Mouse (Mus musculus) thymus, adult 2 months (tissue): ENCODE measurements around the gene Spop. TPM values are rescaled to one million over a fixed set of nuclear protein-coding genes. Genes with fewer than 3 reads are reported as not detected.

Experiments used
- DNase-seq: peaks from one replicate; pipeline ENCODE4 v3.0.0; 2021
- H3K27ac ChIP-seq: fragments of 200-500 bp; 2 replicates; pipeline ENCODE4 v1.5.1; 2012; ENCODE audit warnings: low read length, control low read depth; ENCODE audit not compliant: control insufficient read depth, insufficient read depth
- H3K27me3 ChIP-seq: fragments of 200-500 bp; 2 replicates; pipeline ENCODE4 v1.6.1; 2012; ENCODE audit warnings: mild to moderate bottlenecking, low read length, moderate library complexity, mixed read lengths; ENCODE audit not compliant: control insufficient read depth, insufficient read depth
- H3K36me3 ChIP-seq: fragments of 200-500 bp; 2 replicates; pipeline ENCODE4 v1.6.1; 2012; ENCODE audit warnings: mild to moderate bottlenecking, low read length, moderate library complexity; ENCODE audit not compliant: control insufficient read depth, insufficient read depth
- H3K4me1 ChIP-seq: fragments of 200-500 bp; replicated peaks from 2 replicates; pipeline ENCODE4 v1.6.1; 2012; ENCODE audit warnings: low read length; ENCODE audit not compliant: control insufficient read depth, insufficient read depth
- H3K4me3 ChIP-seq: fragments of 200-500 bp; 2 replicates; pipeline ENCODE4 v1.5.1; 2012; ENCODE audit warnings: mild to moderate bottlenecking, low read length, control low read depth, moderate library complexity; ENCODE audit not compliant: control insufficient read depth, insufficient read depth
- CTCF ChIP-seq: fragments of 200-500 bp; IDR thresholded peaks from 2 replicates; pipeline ENCODE4 v1.5.1; 2012; ENCODE audit warnings: mild to moderate bottlenecking, control low read depth, low read length, moderate library complexity, borderline replicate concordance; ENCODE audit not compliant: control insufficient read depth, poor library complexity, insufficient read depth; ENCODE audit errors: extremely low read depth
- POLR2A ChIP-seq: fragments of 200-500 bp; IDR thresholded peaks from 2 replicates; pipeline ENCODE4 v1.6.1; 2012; ENCODE audit warnings: mild to moderate bottlenecking, low read length, control low read depth, moderate library complexity; ENCODE audit not compliant: control insufficient read depth, poor library complexity, insufficient read depth; ENCODE audit errors: extremely low read depth
- WGBS: fragments of 180-500 bp; shearing (Covaris S2); methylation state at CpG from one replicate; pipeline ENCODE4 v1.1.7; 2018; 5-methylcytosine and 5-hydroxymethylcytosine counted together
- polyA plus RNA-seq: library from polyadenylated mRNA; depleted of rRNA; stranded (reverse); fragments of >200 nt; gene quantifications from 2 replicates; pipeline ENCODE4 v1.2.3, GENCODE M21; 2012

Gene Spop
- polyA plus RNA-seq, 1 experiment: 47.9 TPM

DNA sequence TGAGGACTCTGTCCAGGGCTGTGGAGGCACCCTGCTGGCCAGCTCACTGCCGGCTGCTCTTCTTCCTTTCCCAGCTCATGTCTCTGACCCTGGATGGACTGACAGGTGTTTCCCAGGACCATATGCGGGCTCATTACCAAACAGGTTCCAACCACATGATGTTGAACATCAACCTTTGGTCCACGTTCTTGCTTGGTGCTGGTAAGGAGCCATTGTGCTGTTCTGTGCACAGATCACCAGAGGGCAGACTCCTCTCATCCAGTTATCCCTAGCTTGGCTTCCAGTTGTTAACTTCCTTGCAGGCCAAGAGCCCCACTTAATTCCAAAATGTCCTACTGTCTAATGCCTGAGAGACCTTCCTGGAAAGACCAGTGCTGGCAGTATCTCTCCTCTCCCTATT, 24.9 kb upstream of the Spop start:
- 87% methylated on average over 3 of the region's 3 CpGs for WGBS
- Histone ChIP-seq H3K4me3 (no peak overlapping the region), H3K27me3 (no peaks in the 10 kb centered on the region), H3K27ac (no peak overlapping the region), H3K4me1 (peaks cover 23% of the 10 kb centered on the region), H3K36me3 (peaks cover 20% of the 10 kb centered on the region)
- TF ChIP-seq CTCF (no peak), POLR2A (no peak)
- DNase-seq: no peak

DNA sequence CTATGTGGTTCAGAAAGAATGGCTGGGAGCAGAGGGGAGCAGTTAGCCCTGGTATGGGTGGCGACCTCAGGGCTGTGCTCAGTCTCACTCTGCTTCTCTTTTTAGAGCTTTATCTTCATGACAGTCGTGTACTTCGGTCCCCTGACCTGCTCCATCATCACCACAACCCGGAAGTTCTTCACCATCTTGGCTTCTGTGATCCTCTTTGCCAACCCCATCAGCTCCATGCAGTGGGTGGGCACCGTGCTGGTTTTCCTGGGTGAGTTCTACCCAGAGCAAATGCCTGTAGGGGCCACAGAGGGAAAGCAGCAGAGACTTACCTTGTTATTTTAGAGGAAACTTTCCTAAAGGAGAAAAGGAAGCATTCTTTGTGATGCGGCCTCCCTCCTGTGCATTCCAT, 23.5 kb upstream of the Spop start:
- Histone ChIP-seq H3K4me1 (peaks cover 21% of the 10 kb centered on the region), H3K4me3 (no peak overlapping the region), H3K36me3 (peaks cover 20% of the 10 kb centered on the region), H3K27me3 (no peaks in the 10 kb centered on the region), H3K27ac (no peak overlapping the region)
- DNase-seq: no peak
- TF ChIP-seq CTCF: no peak
- no peak for TF ChIP-seq POLR2A
- 91% methylated on average over 6 of the region's 6 CpGs for WGBS

DNA sequence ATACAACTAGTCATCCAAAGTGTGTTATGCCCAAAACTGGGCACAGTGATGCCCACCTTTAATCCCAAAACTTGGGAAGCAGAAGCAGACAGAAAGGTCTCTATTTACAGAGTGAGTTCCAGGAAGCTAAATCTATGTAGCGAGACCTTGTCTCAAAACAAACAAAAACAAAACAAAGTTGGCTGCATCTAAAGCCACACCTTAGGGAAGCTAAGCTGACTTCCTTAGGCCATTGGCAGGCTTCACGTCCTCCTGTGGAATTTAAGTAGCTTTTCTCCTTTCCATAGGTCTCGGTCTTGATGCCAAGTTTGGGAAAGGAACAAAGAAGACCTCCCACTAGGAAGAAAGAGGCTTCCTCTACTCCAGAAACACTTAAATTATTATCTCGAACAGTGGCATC, 22.7 kb upstream of the Spop start:
- Histone ChIP-seq H3K4me3 (no peak overlapping the region), H3K27me3 (no peaks in the 10 kb centered on the region), H3K36me3 (peaks cover 20% of the 10 kb centered on the region), H3K27ac (no peak overlapping the region), H3K4me1 (peaks cover 21% of the 10 kb centered on the region)
- WGBS: 93% methylated on average over 4 of the region's 4 CpGs
- TF ChIP-seq POLR2A (no peak), CTCF (no peak)
- no peak for DNase-seq

DNA sequence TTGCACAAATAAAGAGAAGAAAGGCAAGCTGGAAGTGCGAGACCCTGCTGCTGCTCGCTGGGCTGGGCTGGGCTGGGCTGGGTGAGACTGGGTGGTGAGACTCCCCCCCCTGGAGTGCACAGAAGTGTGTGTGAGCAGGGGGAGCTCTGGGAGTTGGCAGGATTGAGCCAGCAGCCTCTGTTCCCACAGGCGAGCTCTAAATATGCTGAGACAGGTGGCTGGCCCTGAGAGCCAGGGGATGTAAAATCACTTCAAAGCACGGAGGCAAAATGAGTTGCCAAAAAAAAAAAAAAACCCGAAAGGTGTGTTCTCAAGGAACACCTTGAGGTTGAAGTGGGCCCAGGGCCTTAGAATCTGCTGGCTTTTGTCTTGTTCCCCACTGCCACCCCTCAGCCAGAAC, 22.1 kb upstream of the Spop start:
- Histone ChIP-seq H3K27ac (peak overlapping the region; percentile 88; the same call in 1 of the 2 replicates), H3K36me3 (peaks cover 20% of the 10 kb centered on the region), H3K27me3 (no peaks in the 10 kb centered on the region), H3K4me3 (no peak overlapping the region), H3K4me1 (peaks cover 21% of the 10 kb centered on the region)
- 49% methylated on average over 5 of the region's 5 CpGs for WGBS
- no peak for DNase-seq
- no peak for TF ChIP-seq CTCF
- TF ChIP-seq POLR2A: no peak

DNA sequence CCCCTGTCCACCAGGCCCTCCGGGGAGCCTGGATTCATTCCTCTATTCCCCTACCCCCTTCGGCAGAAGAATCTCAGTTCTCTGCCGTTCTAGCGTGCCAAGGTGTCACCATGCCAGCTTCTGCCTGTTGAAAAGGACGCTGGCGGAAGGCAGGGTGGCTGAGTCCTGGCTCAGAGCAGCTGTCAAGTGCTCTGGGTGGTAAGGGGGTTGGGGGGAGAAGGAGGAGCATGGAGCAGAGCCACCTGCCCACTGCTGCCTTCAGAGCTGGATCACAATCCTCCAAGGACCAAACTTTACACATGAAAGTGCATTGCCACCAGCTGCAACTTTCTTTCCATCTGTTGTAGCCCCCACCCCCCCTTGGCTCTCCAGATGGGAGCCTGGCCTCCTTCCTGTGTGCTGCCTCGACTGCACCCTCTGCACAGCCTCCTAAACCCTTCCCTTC, 21.6 kb upstream of the Spop start:
- Histone ChIP-seq H3K27me3 (no peaks in the 10 kb centered on the region), H3K4me1 (peaks cover 21% of the 10 kb centered on the region), H3K27ac (peak overlapping the region; percentile 88), H3K4me3 (no peak overlapping the region), H3K36me3 (peaks cover 16% of the 10 kb centered on the region)
- TF ChIP-seq CTCF (no peak), POLR2A (no peak)
- DNase-seq: peak; percentile 45
- 37% methylated on average over 7 of the region's 7 CpGs for WGBS

DNA sequence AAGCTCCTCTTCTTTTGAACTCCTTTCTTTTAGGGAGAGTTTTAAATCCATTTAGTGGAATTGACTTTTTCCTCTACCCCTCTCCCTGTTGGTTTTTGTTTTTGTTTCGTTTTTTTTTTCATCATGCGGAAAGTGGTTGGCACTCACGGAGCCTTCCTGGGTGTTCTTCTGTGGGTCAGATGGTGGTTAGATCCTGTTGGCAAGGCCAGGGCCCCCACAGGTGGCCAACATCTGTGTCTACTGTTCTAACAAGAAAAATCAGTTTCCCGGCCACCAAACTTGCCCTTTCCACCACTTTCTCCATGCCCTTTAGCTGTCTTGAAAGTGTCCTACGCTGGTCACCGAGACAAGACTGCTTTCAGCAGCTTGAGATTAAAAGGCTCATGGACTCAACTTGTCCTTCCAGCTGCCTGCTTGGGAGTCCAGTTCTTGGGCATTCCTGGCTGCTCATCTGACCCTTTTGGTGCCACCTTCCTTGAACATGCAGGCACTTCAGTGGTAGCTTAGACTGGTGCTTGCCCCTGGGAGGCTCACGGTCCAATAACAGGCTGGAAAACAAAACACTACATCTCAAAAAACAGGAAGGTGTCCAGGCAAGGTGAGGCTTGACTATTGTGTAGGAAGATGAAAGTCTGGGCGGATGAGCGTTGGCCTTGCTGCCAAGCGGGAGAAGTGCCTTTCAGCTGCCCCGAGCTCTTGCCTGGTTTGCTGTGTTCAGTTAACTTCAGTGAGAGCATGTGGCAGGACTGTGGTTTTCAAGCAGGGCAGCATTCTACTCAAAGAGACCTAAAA, 21.0 kb upstream of the Spop start:
- Histone ChIP-seq H3K27me3 (no peaks in the 10 kb centered on the region), H3K27ac (peak overlapping the region; percentile 88), H3K36me3 (peaks cover 14% of the 10 kb centered on the region), H3K4me3 (no peak overlapping the region), H3K4me1 (peaks cover 21% of the 10 kb centered on the region)
- WGBS: 58% methylated on average over 11 of the region's 11 CpGs
- no peak for TF ChIP-seq CTCF
- peak; percentile 37 for DNase-seq

DNA sequence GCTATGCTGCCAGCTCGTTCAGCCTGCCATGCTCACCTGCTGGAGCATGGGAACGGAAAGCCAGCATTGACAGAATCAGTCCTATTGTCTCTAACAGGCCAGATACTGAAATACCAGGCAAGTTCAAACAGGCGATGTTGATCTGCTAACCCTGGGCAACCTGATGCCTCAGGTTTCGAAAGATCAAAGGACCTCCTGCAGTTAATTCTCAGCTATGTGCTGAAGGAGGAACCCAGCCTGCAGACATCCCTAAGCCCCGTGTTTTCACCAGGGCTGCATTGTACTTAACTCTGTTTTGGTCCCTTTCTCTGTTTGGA, 20.4 kb upstream of the Spop start:
- 32% methylated on average over 5 of the region's 5 CpGs for WGBS
- Histone ChIP-seq H3K27ac (peak overlapping the region; percentile 88), H3K36me3 (peaks cover 11% of the 10 kb centered on the region), H3K27me3 (no peaks in the 10 kb centered on the region), H3K4me1 (peaks cover 21% of the 10 kb centered on the region), H3K4me3 (no peak overlapping the region)
- no peak for DNase-seq
- TF ChIP-seq CTCF: no peak
- TF ChIP-seq POLR2A: no peak

DNA sequence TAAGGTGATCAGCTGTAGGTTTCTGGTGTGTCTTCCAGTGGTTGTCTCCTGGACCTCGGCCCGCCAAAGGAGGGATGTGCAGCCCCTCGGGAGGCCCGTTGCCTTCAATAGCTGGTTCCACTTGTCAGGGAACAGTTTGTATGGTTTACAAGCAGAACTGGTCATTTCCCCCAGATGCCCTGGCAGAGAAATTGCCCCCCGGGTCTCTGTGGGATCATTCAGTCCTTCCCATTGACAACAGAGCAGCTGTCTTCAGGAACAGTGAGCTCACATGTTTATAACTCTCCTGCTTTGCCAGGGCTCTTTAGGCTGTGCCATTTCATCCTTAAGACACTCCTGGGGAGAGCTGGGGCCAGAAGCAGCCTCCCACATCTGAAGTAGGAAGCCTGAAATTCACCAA, 19.8 kb upstream of the Spop start:
- Histone ChIP-seq H3K4me1 (peaks cover 21% of the 10 kb centered on the region), H3K27ac (no peak overlapping the region; the same call in 1 of the 2 replicates), H3K36me3 (peaks cover 11% of the 10 kb centered on the region), H3K4me3 (no peak overlapping the region), H3K27me3 (no peaks in the 10 kb centered on the region)
- WGBS: 77% methylated on average over 5 of the region's 5 CpGs
- TF ChIP-seq CTCF: no peak
- no peak for TF ChIP-seq POLR2A
- no peak for DNase-seq
